Mouse (Mus musculus) T-cell, adult 2 months (primary cell): ENCODE measurements around the gene Tlcd2.

ENCODE experiments used
- DNase-seq: peaks from one replicate; pipeline ENCODE4 v3.0.0; 2022; ENCODE audit warnings: low spot score

Gene Tlcd2

GRCm38 (mm10) chr11:75519834-75520633 is 58.5 kb downstream of the Tlcd2 start:
- no peak for DNase-seq
